Mouse (Mus musculus) duodenum, adult 2 months (tissue): ENCODE results near the gene Atf1. TPM values are rescaled to one million over a fixed set of nuclear protein-coding genes. Genes with fewer than 3 reads are reported as not detected.

Experiments
- polyA plus RNA-seq: library from polyadenylated mRNA; depleted of rRNA; stranded (reverse); fragments of >200 nt; gene quantifications from 2 replicates; pipeline ENCODE4 v1.2.3, GENCODE M21; 2012; ENCODE audit warnings: low replicate concordance; rRNA removed

Gene Atf1
- polyA plus RNA-seq: 29.7 and 31.4 TPM in 2 replicates

DNA sequence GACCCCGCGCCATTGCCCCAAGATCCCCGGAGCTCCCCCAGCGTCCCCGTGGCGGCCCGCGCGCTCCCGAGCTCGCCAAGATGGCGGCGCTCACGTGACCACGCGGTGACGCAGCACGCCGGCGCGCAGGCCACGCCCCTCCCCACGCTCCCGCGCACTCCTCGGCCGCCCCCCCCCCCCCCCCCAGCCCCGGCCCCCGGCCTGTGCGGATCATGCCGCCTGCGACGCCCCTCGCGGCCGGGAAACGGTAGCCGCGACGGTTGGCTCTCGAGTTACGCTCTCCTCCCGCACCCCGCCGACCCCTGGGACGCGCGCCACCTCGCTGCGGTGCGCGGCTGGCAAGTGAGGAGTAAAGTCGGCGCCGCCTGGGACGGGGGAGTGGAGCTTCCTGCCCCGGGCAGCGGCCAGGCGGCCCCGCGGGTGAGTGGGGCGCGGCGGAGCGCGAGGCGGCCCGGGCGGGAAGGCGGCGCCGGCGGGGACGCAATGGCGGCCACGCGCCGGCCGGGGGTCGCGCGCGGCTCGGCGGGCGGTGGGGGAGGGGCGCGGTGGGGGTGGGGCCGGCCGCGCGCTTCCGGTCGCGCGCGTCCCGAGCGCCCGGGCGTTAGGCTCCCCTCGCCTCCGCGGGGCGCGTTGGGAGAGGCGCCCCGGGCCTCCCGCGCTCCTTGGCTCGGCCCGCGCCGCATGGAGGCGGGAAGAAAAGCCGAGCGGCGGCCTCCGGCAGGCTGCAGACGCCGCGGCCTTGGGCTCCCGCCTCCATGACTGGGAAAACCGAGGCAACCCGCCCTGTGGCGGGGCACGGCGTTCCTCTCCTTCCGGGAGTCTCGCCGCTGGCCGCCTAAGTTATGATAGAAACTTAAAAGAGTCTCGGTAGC is at the start of gene Atf1:
Gene Atf1, plus strand, starts transcription at position 157 of the 872 bp plus-strand sequence.

DNA sequence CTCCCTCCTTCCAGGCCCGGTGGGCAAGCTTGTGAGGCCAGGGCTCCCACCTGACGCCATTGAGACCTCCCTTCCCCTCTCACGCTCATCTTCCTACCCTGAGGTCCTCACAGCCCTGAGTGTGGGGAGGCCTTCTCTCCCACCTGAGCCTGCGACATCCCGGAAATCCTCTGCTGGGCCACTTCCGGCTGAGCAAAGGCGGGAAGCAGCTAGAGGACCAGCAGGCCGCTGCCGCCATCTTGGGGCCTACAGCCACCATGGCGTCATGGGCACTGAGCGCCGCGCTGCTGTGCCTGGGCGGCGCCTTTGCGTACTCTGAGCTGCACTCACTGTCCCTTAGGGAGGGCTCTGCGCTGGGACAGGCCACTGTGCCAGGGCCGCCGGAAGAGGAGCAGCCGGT is 53.0 kb downstream of the Atf1 start, which contains the start of gene Tmprss12:
Gene Tmprss12, plus strand, starts transcription at position 212 of the 400 bp plus-strand sequence.

DNA sequence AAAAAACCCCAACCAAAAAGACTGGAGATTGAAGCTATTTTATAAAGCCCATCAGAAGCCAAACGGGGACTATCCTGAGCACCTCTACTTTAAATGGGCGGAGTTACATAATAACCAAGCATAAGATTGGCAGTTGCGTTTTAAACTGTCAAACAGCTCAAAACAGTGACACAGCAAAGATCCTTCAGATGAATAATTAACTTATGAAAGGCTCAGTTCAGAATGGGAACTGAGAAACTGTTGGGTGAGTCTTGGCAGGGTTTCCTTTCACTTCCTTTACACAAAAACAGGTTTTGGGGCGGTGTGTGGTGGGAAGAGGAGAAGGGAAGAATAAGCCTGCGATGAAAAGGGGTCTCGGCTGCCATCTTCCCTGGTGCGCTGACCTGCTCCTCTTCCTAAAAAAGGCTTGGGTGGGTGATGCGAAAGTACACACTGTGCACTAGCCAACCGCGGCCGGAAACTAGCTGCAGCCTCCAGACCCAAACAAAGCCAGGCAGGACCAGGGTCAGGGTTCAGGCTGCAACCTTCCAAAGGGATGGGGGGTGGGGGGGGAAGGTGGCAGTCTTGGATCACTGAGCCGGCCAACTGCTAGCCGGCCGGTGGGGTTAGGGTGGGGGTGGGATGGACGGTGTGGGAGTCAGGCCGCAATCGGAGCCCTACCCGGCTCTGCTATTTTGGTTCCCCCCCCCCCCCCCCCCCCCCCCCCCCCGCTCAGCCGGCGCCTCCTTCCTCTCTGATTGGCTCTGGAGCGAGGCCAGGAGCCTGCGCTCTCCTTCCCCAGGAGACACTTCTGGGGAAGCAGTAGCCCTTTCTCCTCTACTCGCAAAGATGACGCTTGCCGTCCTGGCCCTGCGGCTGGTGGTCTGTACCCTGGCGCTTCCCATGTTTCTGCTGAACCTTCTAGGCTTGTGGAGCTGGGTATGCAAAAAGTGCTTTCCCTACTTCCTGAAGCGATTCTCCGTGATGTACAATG is 76.7 kb downstream of the Atf1 start, which contains the start of gene Mettl7a1:
Gene Mettl7a1, plus strand, starts transcription at position 122 of the 973 bp plus-strand sequence.

Other genes with a start within 250 kb of the Atf1 start
- gene Dip2b, start 189.2 kb upstream of the Atf1 start, polyA plus RNA-seq: 3.2 and 3.6 TPM in 2 replicates
- not detected in 2 replicates for gene Tmprss12, start 53.0 kb downstream of the Atf1 start, polyA plus RNA-seq
- gene Mettl7a1, start 76.3 kb downstream of the Atf1 start, polyA plus RNA-seq: 15.9 and 19.0 TPM in 2 replicates
- not detected in 2 replicates for gene Mettl7a3, start 107.1 kb downstream of the Atf1 start, polyA plus RNA-seq
- not detected in 2 replicates for gene Methig1, start 125.3 kb downstream of the Atf1 start, polyA plus RNA-seq
- not detected in 2 replicates for gene Mettl7a2, start 125.4 kb downstream of the Atf1 start, polyA plus RNA-seq
- not detected in 2 replicates for gene Higd1c, start 136.7 kb downstream of the Atf1 start, polyA plus RNA-seq
- 0.15 and 0.36 TPM in 2 replicates for gene Gm5475, start 194.3 kb downstream of the Atf1 start, polyA plus RNA-seq
- 44.9 and 232 TPM in 2 replicates for gene Slc11a2, start 197.3 kb downstream of the Atf1 start, polyA plus RNA-seq
- gene Letmd1, start 241.2 kb downstream of the Atf1 start, polyA plus RNA-seq: 26.7 and 30.6 TPM in 2 replicates